Mouse (Mus musculus) erythroblast, embryonic 14.5 days (primary cell): Measurements from ENCODE around the gene Aff3. TPM values are rescaled to one million over a fixed set of nuclear protein-coding genes. Genes with fewer than 3 reads are reported as not detected.

ENCODE experiments used
- H3K27me3 ChIP-seq: 2 replicates; pipeline ENCODE4 v1.6.1; 2012; ENCODE audit warnings: inconsistent platforms; ENCODE audit not compliant: control insufficient read depth
- H3K36me3 ChIP-seq: 2 replicates; pipeline ENCODE4 v1.6.1; 2012; ENCODE audit warnings: mild to moderate bottlenecking, inconsistent platforms; ENCODE audit not compliant: control insufficient read depth
- H3K4me1 ChIP-seq: 2 replicates; pipeline ENCODE4 v1.6.1; 2012; ENCODE audit warnings: inconsistent platforms; ENCODE audit not compliant: control insufficient read depth
- H3K4me3 ChIP-seq: replicated peaks from 2 replicates; pipeline ENCODE3; 2012; ENCODE audit warnings: moderate library complexity, mild to moderate bottlenecking, inconsistent platforms
- H3K9me3 ChIP-seq: 2 replicates; pipeline ENCODE4 v1.6.1; 2012; ENCODE audit warnings: low read length, inconsistent platforms, mixed read lengths; ENCODE audit not compliant: control insufficient read depth
- GATA1 ChIP-seq: IDR thresholded peaks from 2 replicates; pipeline ENCODE4 v1.6.1; 2012; ENCODE audit warnings: low read length, inconsistent platforms, mixed read lengths
- TAL1 ChIP-seq: IDR thresholded peaks from 3 replicates; pipeline ENCODE4 v1.6.1; 2012; ENCODE audit warnings: low read length, inconsistent platforms, mixed read lengths
- polyA plus RNA-seq: library from polyadenylated mRNA; stranded (reverse); fragments of >175 nt; gene quantifications from 2 replicates; pipeline ENCODE4 v1.2.3, GENCODE M21; 2012

Gene Aff3
- polyA plus RNA-seq, 1 experiment = 0.02 TPM

- H3K9me3 ChIP-seq = no peaks in the 10 kb centered on the region
- H3K4me1 ChIP-seq = no peaks in the 10 kb centered on the region
- H3K27me3 ChIP-seq = no peaks in the 10 kb centered on the region
- no peaks in the 10 kb centered on the region for H3K36me3 ChIP-seq
- no peak overlapping the region for H3K4me3 ChIP-seq
- no peak for TF ChIP-seq TAL1
- TF ChIP-seq GATA1 = no peak
Observed at GRCm38 (mm10) chr1:38403781-38404180, 261.0 kb downstream of the Aff3 start.

GRCm38 (mm10) chr1:38401856-38402255 lies 262.9 kb downstream of the Aff3 start:
- H3K27me3 ChIP-seq = no peaks in the 10 kb centered on the region
- TF ChIP-seq GATA1 (no peak), TAL1 (no peak)
- no peak overlapping the region for H3K4me3 ChIP-seq
- no peaks in the 10 kb centered on the region for H3K36me3 ChIP-seq
- no peaks in the 10 kb centered on the region for H3K9me3 ChIP-seq
- H3K4me1 ChIP-seq = no peaks in the 10 kb centered on the region

- Histone ChIP-seq H3K36me3 (no peaks in the 10 kb centered on the region), H3K4me1 (no peaks in the 10 kb centered on the region)
- no peak for TF ChIP-seq TAL1
- no peak for TF ChIP-seq GATA1
Observed at GRCm38 (mm10) chr1:38399269-38399668, 265.5 kb downstream of the Aff3 start.

GRCm38 (mm10) chr1:38398566-38398965 lies 266.2 kb downstream of the Aff3 start:
- no peak for TF ChIP-seq TAL1
- TF ChIP-seq GATA1 = no peak
- Histone ChIP-seq H3K4me3 (no peak overlapping the region), H3K36me3 (no peaks in the 10 kb centered on the region), H3K9me3 (no peaks in the 10 kb centered on the region), H3K27me3 (no peaks in the 10 kb centered on the region), H3K4me1 (no peaks in the 10 kb centered on the region)

More at GRCm38 (mm10) chr1:38399269-38399668, 265.5 kb downstream of the Aff3 start:
- Histone ChIP-seq H3K4me3 (no peak overlapping the region), H3K27me3 (no peaks in the 10 kb centered on the region), H3K9me3 (no peaks in the 10 kb centered on the region)

GRCm38 (mm10) chr1:38395194-38395681 lies 269.5 kb downstream of the Aff3 start:
- Histone ChIP-seq H3K4me1 (no peaks in the 10 kb centered on the region), H3K9me3 (no peaks in the 10 kb centered on the region), H3K27me3 (no peaks in the 10 kb centered on the region), H3K4me3 (no peak overlapping the region), H3K36me3 (no peaks in the 10 kb centered on the region)
- TF ChIP-seq GATA1 (no peak), TAL1 (no peak)

GRCm38 (mm10) chr1:38394493-38394892 lies 270.3 kb downstream of the Aff3 start:
- Histone ChIP-seq H3K4me1 (no peaks in the 10 kb centered on the region), H3K27me3 (no peaks in the 10 kb centered on the region), H3K4me3 (no peak overlapping the region)

GRCm38 (mm10) chr1:38393516-38393915 lies 271.2 kb downstream of the Aff3 start:
- Histone ChIP-seq H3K9me3 (no peaks in the 10 kb centered on the region), H3K36me3 (no peaks in the 10 kb centered on the region)
- TF ChIP-seq GATA1 (no peak), TAL1 (no peak)

More at GRCm38 (mm10) chr1:38394493-38394892, 270.3 kb downstream of the Aff3 start:
- no peaks in the 10 kb centered on the region for H3K36me3 ChIP-seq
- no peaks in the 10 kb centered on the region for H3K9me3 ChIP-seq
- no peak for TF ChIP-seq TAL1

GRCm38 (mm10) chr1:38392928-38393327 lies 271.8 kb downstream of the Aff3 start:
- no peaks in the 10 kb centered on the region for H3K36me3 ChIP-seq
- no peaks in the 10 kb centered on the region for H3K27me3 ChIP-seq
- no peak for TF ChIP-seq GATA1
- H3K9me3 ChIP-seq = no peaks in the 10 kb centered on the region
- H3K4me1 ChIP-seq = no peaks in the 10 kb centered on the region
- no peak overlapping the region for H3K4me3 ChIP-seq

More at GRCm38 (mm10) chr1:38393516-38393915, 271.2 kb downstream of the Aff3 start:
- no peaks in the 10 kb centered on the region for H3K27me3 ChIP-seq
- no peaks in the 10 kb centered on the region for H3K4me1 ChIP-seq
- H3K4me3 ChIP-seq = no peak overlapping the region

GRCm38 (mm10) chr1:38390886-38391249 lies 273.9 kb downstream of the Aff3 start:
- H3K9me3 ChIP-seq = no peaks in the 10 kb centered on the region
- TF ChIP-seq TAL1 = no peak
- TF ChIP-seq GATA1 = no peak
- no peaks in the 10 kb centered on the region for H3K4me1 ChIP-seq
- no peak overlapping the region for H3K4me3 ChIP-seq
- no peaks in the 10 kb centered on the region for H3K36me3 ChIP-seq
- no peaks in the 10 kb centered on the region for H3K27me3 ChIP-seq

GRCm38 (mm10) chr1:38390235-38390885 lies 274.4 kb downstream of the Aff3 start:
- TF ChIP-seq GATA1 (no peak), TAL1 (no peak)
- H3K4me1 ChIP-seq = no peaks in the 10 kb centered on the region
- H3K9me3 ChIP-seq = no peaks in the 10 kb centered on the region

More at GRCm38 (mm10) chr1:38390235-38390885, 274.4 kb downstream of the Aff3 start:
- no peaks in the 10 kb centered on the region for H3K27me3 ChIP-seq
- no peaks in the 10 kb centered on the region for H3K36me3 ChIP-seq
- H3K4me3 ChIP-seq = no peak overlapping the region
